In the genomic region with DNA sequence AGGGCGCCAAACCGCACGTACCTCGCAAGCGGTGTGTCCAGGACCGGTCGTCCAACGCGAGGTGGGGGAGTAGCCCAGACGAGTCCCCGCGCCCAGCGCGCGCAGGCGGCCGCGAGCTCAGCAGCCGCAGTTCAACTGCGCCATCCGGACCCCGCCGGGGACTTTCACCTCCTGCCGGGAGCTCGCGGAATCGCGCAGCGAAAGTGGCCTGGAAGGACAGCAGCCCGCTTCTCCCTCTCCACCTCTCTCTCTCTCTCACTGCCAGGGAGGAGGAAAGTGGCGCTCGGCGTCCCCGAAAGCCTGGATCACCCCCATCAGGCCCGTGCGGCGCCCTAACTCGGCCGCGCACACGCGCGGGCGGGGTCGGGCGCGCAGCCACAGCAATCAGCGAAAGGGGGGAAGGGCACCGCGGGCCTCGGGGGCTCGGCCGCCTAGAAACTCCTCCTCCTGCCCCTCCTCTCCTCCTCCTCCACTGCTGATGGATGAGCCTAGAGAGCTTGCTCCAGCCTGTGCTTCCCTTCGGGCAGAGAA, we compare ENCODE assay signal across 8 mouse cellular contexts. TPM values are rescaled to one million over a fixed set of nuclear protein-coding genes. Genes with fewer than 3 reads are reported as not detected.
DNase-seq lines count a peak whose midpoint lies in the region; ATAC-seq and TF ChIP-seq lines count a peak whose summit lies in the region.

A gene (minus strand): TSS at position 396 of the 531 bp plus-strand sequence.

- H3K27me3 ChIP-seq in forebrain, embryonic 10.5 days (ENCODE audit: poor library complexity, severe bottlenecking) = peaks cover 68% of the 10 kb centered on the region
- no peaks in the 10 kb centered on the region; the same call in 1 of the 2 replicates for H3K27me3 ChIP-seq in heart, embryonic 14.5 days (ENCODE audit: control insufficient read depth, insufficient read depth, low read length)
- H3K27me3 ChIP-seq in liver, embryonic 14.5 days (ENCODE audit: control insufficient read depth, insufficient read depth, low read length) = 0 out of 2 replicates have a peak, but pooled peaks cover 3% of the 10 kb centered on the region
- H3K27me3 ChIP-seq in neural tube, embryonic 11.5 days (ENCODE audit: control insufficient read depth, insufficient read depth, low read length) = peaks cover 6% of the 10 kb centered on the region; the same call in 1 of the 2 replicates
- H3K27me3 ChIP-seq in stomach, postnatal 0 days (ENCODE audit: control insufficient read depth, insufficient read depth, low read length) = no peaks in the 10 kb centered on the region

- no peaks in the 10 kb centered on the region for H3K36me3 ChIP-seq in forebrain, embryonic 10.5 days (replicated peaks)
- H3K36me3 ChIP-seq in heart, embryonic 14.5 days (ENCODE audit: control insufficient read depth, insufficient read depth, low read length) = no peaks in the 10 kb centered on the region
- H3K36me3 ChIP-seq in liver, embryonic 14.5 days (replicated peaks; ENCODE audit: control insufficient read depth, insufficient read depth, low read depth) = no peaks in the 10 kb centered on the region
- H3K36me3 ChIP-seq in neural tube, embryonic 11.5 days (ENCODE audit: control insufficient read depth, insufficient read depth, low read length) = no peaks in the 10 kb centered on the region
- H3K36me3 ChIP-seq in stomach, postnatal 0 days (ENCODE audit: control insufficient read depth, insufficient read depth, low read length) = no peaks in the 10 kb centered on the region

- peak within 1 kb of the TSS; percentile 71 for H3K4me3 ChIP-seq in forebrain, embryonic 10.5 days
- peak within 1 kb of the TSS; percentile 67 to 70 for H3K4me3 ChIP-seq in heart, embryonic 14.5 days (ENCODE audit: control insufficient read depth in 1 of 2, insufficient read depth in 1 of 2, low read depth in 1 of 2, low read length in 2 of 2)
- H3K4me3 ChIP-seq in liver, embryonic 14.5 days (ENCODE audit: insufficient read depth in 1 of 2, low read depth in 2 of 2, low read length in 2 of 2) = peak within 1 kb of the TSS; percentile 63 to 82
- H3K4me3 ChIP-seq in neural tube, embryonic 11.5 days (ENCODE audit: low read depth, low read length) = peak within 1 kb of the TSS; percentile 73
- peak within 1 kb of the TSS; percentile 94 for H3K4me3 ChIP-seq in stomach, postnatal 0 days (ENCODE audit: low read depth, low read length)

- H3K4me2 ChIP-seq in heart, embryonic 14.5 days (ENCODE audit: low read length) = peak within 1 kb of the TSS; percentile 74
- peak within 1 kb of the TSS; percentile 97 for H3K4me2 ChIP-seq in liver, embryonic 14.5 days (ENCODE audit: low read depth)
- peak within 1 kb of the TSS; percentile 98 for H3K4me2 ChIP-seq in neural tube, embryonic 11.5 days (ENCODE audit: low read depth)
- H3K4me2 ChIP-seq in stomach, postnatal 0 days (replicated peaks; ENCODE audit: low read depth) = peak within 1 kb of the TSS; percentile 81

- TF ChIP-seq CTCF in liver, embryonic 14.5 days (IDR thresholded peaks at IDR 0.05; ENCODE audit: low read depth) = peak; percentile 47
- TF ChIP-seq CTCF in stomach, postnatal 0 days (IDR thresholded peaks at IDR 0.05; ENCODE audit: low read depth) = peak; percentile 69

- peak within 1 kb of the TSS; percentile 89 for H3K27ac ChIP-seq in forebrain, embryonic 10.5 days
- H3K27ac ChIP-seq in heart, embryonic 14.5 days (replicated peaks in 1 of 2; ENCODE audit: control insufficient read depth in 1 of 2, insufficient read depth in 1 of 2, low read depth in 2 of 2, low read length in 2 of 2) = peak within 1 kb of the TSS; percentile 71 to 93
- H3K27ac ChIP-seq in liver, embryonic 14.5 days = peak within 1 kb of the TSS; percentile 19; the same call in 1 of the 2 replicates
- H3K27ac ChIP-seq in neural tube, embryonic 11.5 days (ENCODE audit: low read depth, low read length) = peak within 1 kb of the TSS; percentile 21; the same call in 1 of the 2 replicates
- H3K27ac ChIP-seq in stomach, postnatal 0 days (replicated peaks) = peak within 1 kb of the TSS; percentile 95

- ATAC-seq in CD4-positive, CD25-positive, alpha-beta regulatory T cell, adult 4 months = peak; percentile 74
- ATAC-seq in heart, embryonic 14.5 days (ENCODE audit: insufficient number of reproducible peaks, insufficient read depth, low FRiP score, low read depth) = peak; percentile 89
- ATAC-seq in liver, embryonic 14.5 days (ENCODE audit: insufficient read depth) = peak; percentile 74
- peak; percentile 94 for ATAC-seq in neural tube, embryonic 11.5 days (ENCODE audit: insufficient read depth, low FRiP score, low TSS enrichment)
- peak; percentile 91 for ATAC-seq in stomach, postnatal 0 days (ENCODE audit: low FRiP score, low TSS enrichment)

- peak; percentile 42 for DNase-seq in brain, embryonic 18.5 days (ENCODE audit: low read depth, low spot score)
- peak; percentile 82 for DNase-seq in forebrain, embryonic 10.5 days (ENCODE audit: extremely low spot score, low spot score)
- peak; percentile 92 for DNase-seq in kidney, postnatal 10 days
- DNase-seq in liver, embryonic 14.5 days (ENCODE audit: low read depth in 3 of 3, low spot score in 3 of 3) = peak; percentile 28 to 45 (median 28)
- peak; percentile 88 for DNase-seq in neural tube, embryonic 11.5 days (ENCODE audit: low spot score)
- DNase-seq in stomach, postnatal 0 days (ENCODE audit: low spot score) = peak; percentile 85

- peaks cover 24% of the 10 kb centered on the region for H3K4me1 ChIP-seq in forebrain, embryonic 10.5 days
- H3K4me1 ChIP-seq in heart, embryonic 14.5 days (ENCODE audit: control insufficient read depth in 2 of 2, insufficient read depth in 2 of 2, low read length in 2 of 2) = peaks cover 0 to 17% of the 10 kb centered on the region in 2 experiments; a peak in 2 of 4 replicates
- peaks cover 0 to 3% of the 10 kb centered on the region in 2 experiments; a peak in 2 of 4 replicates for H3K4me1 ChIP-seq in liver, embryonic 14.5 days (replicated peaks; ENCODE audit: control insufficient read depth in 2 of 2, insufficient read depth in 2 of 2, low read length in 1 of 2)
- peaks cover 3% of the 10 kb centered on the region; the same call in 1 of the 2 replicates for H3K4me1 ChIP-seq in neural tube, embryonic 11.5 days (ENCODE audit: control insufficient read depth, insufficient read depth, low read length)
- H3K4me1 ChIP-seq in stomach, postnatal 0 days (replicated peaks; ENCODE audit: control insufficient read depth, insufficient read depth) = no peaks in the 10 kb centered on the region

- no peak for TF ChIP-seq EP300 in liver, embryonic 14.5 days (IDR thresholded peaks at IDR 0.05; ENCODE audit: low read depth)
- peak; percentile 86 for TF ChIP-seq EP300 in stomach, postnatal 0 days (optimal IDR thresholded peaks at IDR 0.05)

- no peaks in the 10 kb centered on the region for H3K9me3 ChIP-seq in forebrain, embryonic 10.5 days
- H3K9me3 ChIP-seq in heart, embryonic 14.5 days (ENCODE audit: control insufficient read depth, low read length) = no peaks in the 10 kb centered on the region
- H3K9me3 ChIP-seq in liver, embryonic 14.5 days (ENCODE audit: control insufficient read depth, low read length) = no peaks in the 10 kb centered on the region
- H3K9me3 ChIP-seq in neural tube, embryonic 11.5 days (ENCODE audit: control insufficient read depth, low read length) = no peaks in the 10 kb centered on the region
- H3K9me3 ChIP-seq in stomach, postnatal 0 days (ENCODE audit: control insufficient read depth, low read length) = no peaks in the 10 kb centered on the region

- under 1% methylated on average over 51 of the region's 54 CpGs for WGBS in forebrain, embryonic 10.5 days
- 1% methylated on average over 52 of the region's 54 CpGs for WGBS in heart, embryonic 14.5 days
- under 1% methylated on average over 54 of the region's 54 CpGs for WGBS in liver, embryonic 14.5 days (ENCODE audit: insufficient replicate concordance)
- whole genome bisulfite sequencing in neural tube, embryonic 11.5 days = 0% methylated on average over 31 of the region's 54 CpGs
- under 1% methylated on average over 46 of the region's 54 CpGs for WGBS in stomach, postnatal 0 days

- peak within 1 kb of the TSS; percentile 80 for H3K9ac ChIP-seq in heart, embryonic 14.5 days (ENCODE audit: low read length)
- peak within 1 kb of the TSS; percentile 73 for H3K9ac ChIP-seq in liver, embryonic 14.5 days (replicated peaks)
- peak within 1 kb of the TSS; percentile 59 for H3K9ac ChIP-seq in neural tube, embryonic 11.5 days (ENCODE audit: low read length)
- peak within 1 kb of the TSS; percentile 89 for H3K9ac ChIP-seq in stomach, postnatal 0 days (ENCODE audit: low read length)

RNA-seq across cellular contexts. Expression of the gene that starts here (rescaled TPM):
- polyA plus RNA-seq in CD4-positive, CD25-positive, alpha-beta regulatory T cell, adult 4 months (2017; shearing (Covaris generic)) = 1 to 10 TPM; 4.4 to 7.8 TPM
- polyA plus RNA-seq in forebrain, embryonic 10.5 days (2016; fragmentation: Nextera tagmentation; extraction: Ambion mirVana) = 5.7 and 5.8 TPM in 2 replicates
- 24.1 and 27.1 TPM in 2 replicates for polyA plus RNA-seq in heart, embryonic 14.5 days (2014; fragmentation: Nextera tagmentation; extraction: Ambion mirVana)
- polyA plus RNA-seq in liver, embryonic 14.5 days (2012; rRNA removed) = 3.1 and 4.3 TPM in 2 replicates
- polyA plus RNA-seq in liver, embryonic 14.5 days (2014; fragmentation: Nextera tagmentation; extraction: Ambion mirVana) = 7.5 and 7.7 TPM in 2 replicates
- 8.2 and 8.6 TPM in 2 replicates for polyA plus RNA-seq in neural tube, embryonic 11.5 days (2014; fragmentation: Nextera tagmentation; extraction: Ambion mirVana)
- polyA plus RNA-seq in stomach, postnatal 0 days (2015; fragmentation: Nextera tagmentation; extraction: Ambion mirVana) = 10.6 and 11.9 TPM in 2 replicates

Comparison
In these comparisons a context has a peak if more than half of its experiments do, and no peak if none do; other contexts are left out.
1. Peak in every context shown above with its lines: DNase-seq, ATAC-seq, H3K4me3 ChIP-seq and H3K27ac ChIP-seq.
2. DNase-seq: peak in every context shown above with its lines; median percentile 92 in kidney, postnatal 10 days; 88 in neural tube, embryonic 11.5 days; 85 in stomach, postnatal 0 days; 82 in forebrain, embryonic 10.5 days; 42 in brain, embryonic 18.5 days; 28 in liver, embryonic 14.5 days.
3. H3K27ac ChIP-seq: peak in every context shown above with its lines; median percentile 95 in stomach, postnatal 0 days; 89 in forebrain, embryonic 10.5 days; 82 in heart, embryonic 14.5 days; 21 in neural tube, embryonic 11.5 days; 19 in liver, embryonic 14.5 days.